Mouse (Mus musculus) kidney, postnatal 0 days (tissue): ENCODE measurements around the gene Sidt2. TPM values are rescaled to one million over a fixed set of nuclear protein-coding genes. Genes with fewer than 3 reads are reported as not detected.

Experiments
- ATAC-seq: fragments of 200-750 bp; cut with Nextera tagmentation; replicated peaks from 2 replicates; pipeline ENCODE4 v1.8.0; 2017; ENCODE audit warnings: low read depth, moderate number of reproducible peaks, moderate TSS enrichment, moderate library complexity; ENCODE audit not compliant: low FRiP score
- DNase-seq: peaks from one replicate; pipeline ENCODE4 v3.0.0-alpha.2; 2016; ENCODE audit warnings: low spot score
- H3K27ac ChIP-seq: fragments of 300-500 bp; sonication (generic); 2 replicates; pipeline ENCODE4 v1.5.1; 2014; ENCODE audit warnings: mild to moderate bottlenecking
- H3K27me3 ChIP-seq: fragments of 300-500 bp; sonication (generic); 2 replicates; pipeline ENCODE4 v1.6.1; 2014; ENCODE audit warnings: low read length, mixed read lengths; ENCODE audit not compliant: insufficient read depth
- H3K36me3 ChIP-seq: fragments of 300-500 bp; sonication (generic); 2 replicates; pipeline ENCODE4 v1.6.1; 2014; ENCODE audit warnings: low read length, mixed read lengths; ENCODE audit not compliant: insufficient read depth
- H3K4me1 ChIP-seq: fragments of 300-500 bp; sonication (generic); replicated peaks from 2 replicates; pipeline ENCODE4 v1.6.1; 2014; ENCODE audit warnings: antibody characterized with exemption, low read length, mixed read lengths; ENCODE audit not compliant: insufficient read depth
- H3K4me2 ChIP-seq: fragments of 300-500 bp; sonication (generic); 2 replicates; pipeline ENCODE4 v1.6.1; 2014; ENCODE audit warnings: mild to moderate bottlenecking, low read length, moderate library complexity, mixed read lengths
- H3K4me3 ChIP-seq: fragments of 300-500 bp; sonication (generic); replicated peaks from 2 replicates; pipeline ENCODE4 v1.5.1; 2014; ENCODE audit warnings: low read depth, low read length
- H3K9ac ChIP-seq: fragments of 300-500 bp; sonication (generic); 2 replicates; pipeline ENCODE4 v1.6.1; 2014; ENCODE audit warnings: low read depth, low read length
- H3K9me3 ChIP-seq: fragments of 300-500 bp; sonication (generic); replicated peaks from 2 replicates; pipeline ENCODE4 v1.6.1; 2016; ENCODE audit warnings: low read length, inconsistent platforms, mixed read lengths
- CTCF ChIP-seq: IDR thresholded peaks from 2 replicates; pipeline ENCODE4 v1.5.1; 2016; ENCODE audit warnings: antibody characterized with exemption, low read depth, mild to moderate bottlenecking, moderate library complexity
- WGBS: fragments of 180-500 bp; shearing (Covaris S2); extraction: QIAGEN DNeasy Blood & Tissue Kit; methylation state at CpG from one replicate; pipeline ENCODE4 v1.1.7; 2014; 5-methylcytosine and 5-hydroxymethylcytosine counted together
- polyA plus RNA-seq: library from polyadenylated mRNA; unstranded; fragments of >200 nt; fragmentation: Nextera tagmentation; extraction: Ambion mirVana; gene quantifications from 2 replicates; pipeline ENCODE4 v1.2.1, GENCODE M21; 2015

Sidt2 gene
- polyA plus RNA-seq, 1 experiment from 2014 or later = 53.5 TPM

DNA sequence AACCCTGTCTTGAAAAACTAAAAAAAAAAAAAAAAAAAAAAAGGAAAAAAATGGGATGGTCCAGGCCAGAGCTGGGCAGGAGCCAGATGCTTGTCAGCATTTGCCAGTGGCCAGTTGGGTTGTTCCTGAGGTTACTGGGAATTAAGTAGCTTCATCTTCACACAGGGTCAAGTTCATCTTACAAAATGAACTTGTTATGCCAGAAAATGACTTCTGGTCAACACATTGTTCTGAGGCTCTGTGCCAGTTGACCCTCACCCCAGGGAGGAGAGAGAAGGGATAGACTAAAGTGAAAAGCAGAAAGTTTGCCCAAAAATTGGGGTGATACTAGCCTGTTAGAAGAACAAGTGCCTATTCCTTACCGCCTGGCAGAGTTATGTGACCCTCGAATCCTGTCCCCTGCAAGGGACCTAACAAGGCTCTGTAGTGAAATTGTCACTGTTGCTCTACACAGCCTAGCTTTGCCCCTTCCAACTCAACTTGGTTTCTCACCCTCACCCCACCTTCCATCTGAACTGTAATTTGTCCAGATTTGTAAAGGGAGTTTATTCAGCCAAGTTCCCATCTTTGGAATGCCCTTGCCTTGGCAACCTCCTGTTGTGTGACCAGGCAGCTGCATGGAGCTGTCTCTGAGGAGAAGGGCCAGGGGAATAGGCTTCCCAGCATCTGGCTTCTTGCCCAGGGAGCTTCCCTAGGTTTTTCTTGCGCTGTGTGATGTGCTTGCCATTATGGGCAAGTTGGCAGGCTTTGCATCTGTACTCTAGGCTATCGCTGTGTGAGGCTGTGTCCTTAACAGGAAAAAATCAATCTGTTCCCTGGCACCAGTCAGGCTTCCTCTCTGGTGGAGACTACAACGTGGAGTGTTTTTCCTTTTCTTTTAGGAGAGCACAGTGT, 37.8 kb downstream of the Sidt2 start:
- no peak for TF ChIP-seq CTCF
- DNase-seq = no peak
- peaks cover 55% of the 10 kb centered on the region for H3K36me3 ChIP-seq
- no peak overlapping the region for H3K9ac ChIP-seq
- no peaks in the 10 kb centered on the region for H3K4me1 ChIP-seq
- H3K27ac ChIP-seq = no peak overlapping the region
- H3K4me2 ChIP-seq = no peak overlapping the region
- H3K4me3 ChIP-seq = no peak overlapping the region
- no peaks in the 10 kb centered on the region for H3K9me3 ChIP-seq
- ATAC-seq = no peak
- H3K27me3 ChIP-seq = no peaks in the 10 kb centered on the region
- WGBS = 78% methylated on average over 5 of the region's 5 CpGs

DNA sequence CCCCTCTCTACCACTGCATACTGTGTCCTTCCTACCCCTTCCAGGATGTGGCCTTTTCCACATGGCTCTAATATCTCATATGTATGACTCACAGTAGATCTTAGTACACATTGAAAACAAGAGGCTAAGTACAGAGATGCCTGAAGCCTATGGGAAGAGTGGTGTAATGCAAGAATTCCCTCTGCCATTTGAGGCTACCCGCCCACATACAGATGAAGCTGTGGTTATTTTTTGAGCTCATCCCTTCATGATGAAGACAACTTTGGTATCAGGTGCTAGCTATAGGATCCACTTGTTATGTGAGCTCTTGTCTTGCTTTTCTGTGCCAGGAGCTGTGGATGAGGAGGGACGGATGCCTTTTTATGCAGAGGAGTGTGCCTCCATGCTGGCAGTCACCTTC, 39.4 kb downstream of the Sidt2 start:
- no peak for ATAC-seq
- Histone ChIP-seq H3K4me2 (no peak overlapping the region), H3K27me3 (no peaks in the 10 kb centered on the region), H3K4me3 (no peak overlapping the region), H3K36me3 (peaks cover 54% of the 10 kb centered on the region), H3K27ac (no peak overlapping the region), H3K9me3 (no peaks in the 10 kb centered on the region), H3K4me1 (no peaks in the 10 kb centered on the region), H3K9ac (no peak overlapping the region)
- TF ChIP-seq CTCF = no peak
- WGBS = 91% methylated on average over 2 of the region's 2 CpGs
- no peak for DNase-seq

DNA sequence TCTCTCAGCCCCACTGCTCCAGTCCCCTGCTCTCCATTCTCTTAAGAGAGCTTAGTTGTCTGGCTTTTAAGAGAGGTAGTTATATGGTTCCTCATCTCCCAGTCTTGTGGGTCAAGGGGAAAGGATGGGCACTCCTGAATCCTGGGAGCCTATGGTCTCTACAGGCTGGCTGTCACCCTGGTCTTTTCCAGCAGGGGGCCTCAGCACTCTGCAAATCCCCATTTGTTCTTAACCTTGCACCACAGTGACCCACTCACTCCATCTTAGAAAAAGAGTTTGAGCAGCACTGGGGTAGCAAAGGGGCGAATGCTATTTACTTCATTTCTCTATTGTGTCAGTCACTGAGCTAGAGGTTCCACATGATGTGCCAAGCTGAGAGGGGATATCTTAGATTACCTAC, 43.4 kb downstream of the Sidt2 start:
- peak; percentile 73 for TF ChIP-seq CTCF
- Histone ChIP-seq H3K9me3 (no peaks in the 10 kb centered on the region), H3K4me1 (no peaks in the 10 kb centered on the region; the same call in 1 of the 2 replicates), H3K36me3 (peaks cover 48% of the 10 kb centered on the region), H3K4me2 (no peak overlapping the region), H3K27me3 (no peaks in the 10 kb centered on the region), H3K27ac (no peak overlapping the region), H3K4me3 (no peak overlapping the region), H3K9ac (no peak overlapping the region)
- DNase-seq = peak; percentile 53
- WGBS = 80% methylated on average over 1 of the region's 1 CpGs
- ATAC-seq = no peak

DNA sequence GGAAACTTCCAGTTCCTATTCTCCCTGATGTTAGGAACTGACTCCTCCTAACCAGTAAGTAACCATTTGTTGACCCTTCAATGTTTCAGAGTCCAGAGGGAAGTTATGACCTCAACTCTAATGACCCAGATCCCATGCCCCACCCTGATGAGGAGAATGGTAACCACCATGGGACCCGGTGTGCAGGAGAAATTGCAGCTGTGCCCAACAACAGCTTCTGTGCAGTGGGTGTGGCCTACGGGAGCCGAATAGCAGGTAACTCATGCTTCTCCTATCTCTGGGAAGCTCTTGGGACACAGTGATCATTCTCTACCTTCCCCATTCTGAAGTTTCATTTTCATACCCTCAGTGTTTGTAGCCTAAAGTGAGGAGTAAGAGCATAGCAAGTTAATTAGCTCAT, 44.1 kb downstream of the Sidt2 start:
- Histone ChIP-seq H3K9me3 (no peaks in the 10 kb centered on the region), H3K4me2 (no peak overlapping the region), H3K4me3 (no peak overlapping the region), H3K27me3 (no peaks in the 10 kb centered on the region), H3K9ac (no peak overlapping the region), H3K4me1 (no peaks in the 10 kb centered on the region; the same call in 1 of the 2 replicates), H3K27ac (no peak overlapping the region), H3K36me3 (peaks cover 43% of the 10 kb centered on the region)
- 89% methylated on average over 3 of the region's 3 CpGs for WGBS
- no peak for TF ChIP-seq CTCF
- no peak for ATAC-seq
- DNase-seq = no peak

DNA sequence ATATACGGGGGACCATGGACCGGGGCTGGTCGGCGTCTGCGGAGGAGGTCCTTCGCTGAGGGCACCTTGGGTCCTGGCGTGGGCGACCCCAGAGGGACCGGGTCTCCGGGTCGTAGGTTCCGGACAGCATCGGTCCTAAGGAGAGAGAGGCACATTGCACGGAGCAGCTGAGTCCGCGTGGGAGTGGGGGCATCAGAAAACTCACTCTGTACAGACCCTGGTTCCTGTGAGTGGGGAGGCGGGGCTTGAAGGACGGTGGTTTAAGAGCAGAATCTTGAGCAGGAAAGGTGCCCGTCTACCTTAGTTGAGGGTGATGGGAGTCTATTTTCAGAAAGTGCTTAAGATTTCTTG, 48.0 kb downstream of the Sidt2 start:
- Histone ChIP-seq H3K4me2 (peak overlapping the region; percentile 61), H3K4me3 (peak overlapping the region; percentile 95), H3K9ac (peak overlapping the region; percentile 83), H3K27ac (peak overlapping the region; percentile 94), H3K9me3 (no peaks in the 10 kb centered on the region), H3K36me3 (peaks cover 27% of the 10 kb centered on the region), H3K27me3 (no peaks in the 10 kb centered on the region), H3K4me1 (no peaks in the 10 kb centered on the region; the same call in 1 of the 2 replicates)
- under 1% methylated on average over 19 of the region's 19 CpGs for WGBS
- no peak for TF ChIP-seq CTCF
- peak; percentile 29 for DNase-seq
- no peak for ATAC-seq

DNA sequence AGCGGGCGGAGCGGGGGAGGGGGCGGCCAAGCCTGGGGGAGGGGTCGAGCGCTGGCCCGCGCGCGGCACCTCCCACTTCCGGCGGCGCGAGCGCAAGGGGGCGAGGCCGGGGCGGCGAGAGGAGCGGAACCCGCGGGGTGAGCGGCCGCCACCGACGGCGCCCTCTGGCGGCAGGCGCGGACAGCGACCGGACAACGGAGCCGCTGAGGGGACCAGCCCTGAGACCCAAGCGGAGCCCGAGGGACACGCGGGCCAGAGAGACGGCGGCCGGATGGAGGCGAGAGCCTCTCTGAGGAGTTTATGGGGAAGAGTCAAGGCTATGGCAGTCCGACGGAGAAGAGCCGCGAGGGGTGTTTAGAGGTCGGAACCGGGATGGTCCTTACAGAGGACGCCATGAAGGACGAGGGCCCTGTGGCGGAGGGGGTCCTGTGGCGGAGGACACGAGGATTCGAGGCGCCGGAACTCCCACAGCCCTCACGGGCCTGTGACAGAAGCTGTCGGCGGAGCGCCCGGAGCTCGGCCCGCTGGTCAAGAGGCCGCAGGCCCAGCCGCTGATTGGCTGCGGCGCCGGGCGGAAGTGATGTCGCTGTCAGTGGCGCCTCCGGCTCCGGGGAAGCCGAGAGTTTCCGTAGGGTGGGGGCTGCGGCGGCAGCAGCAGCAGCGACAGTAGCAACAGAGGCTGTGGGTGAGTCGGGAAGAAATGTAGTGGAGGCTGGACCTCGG, 48.5 kb downstream of the Sidt2 start, which contains the start of the genes Pcsk7 and Rnf214:
Gene Pcsk7 (plus strand): TSS at position 143 of the 723 bp plus-strand sequence.
Gene Rnf214 (minus strand): TSS at position 557 of the 723 bp plus-strand sequence.
- H3K36me3 ChIP-seq = peaks cover 30% of the 10 kb centered on the region
- H3K4me2 ChIP-seq = peak within 1 kb of the TSS; percentile 61
- under 1% methylated on average over 76 of the region's 80 CpGs for WGBS
- ATAC-seq = peak; percentile 90
- peak within 1 kb of the TSS; percentile 95 for H3K4me3 ChIP-seq
- H3K9ac ChIP-seq = peak within 1 kb of the TSS; percentile 83
- H3K9me3 ChIP-seq = no peaks in the 10 kb centered on the region
- no peaks in the 10 kb centered on the region for H3K27me3 ChIP-seq
- DNase-seq = peak; percentile 94
- peak within 1 kb of the TSS; percentile 94 for H3K27ac ChIP-seq
- no peaks in the 10 kb centered on the region; the same call in 1 of the 2 replicates for H3K4me1 ChIP-seq
- peak; percentile 78 for TF ChIP-seq CTCF
